Mouse (Mus musculus): ENCODE measurements at regions not wholly inside any gene's neighbourhood (a gene's known extent, or its start where the extent isn't known, plus 50 kb on each side); places are given as distances from the start of the nearest gene placed in this dataset.

- DNase-seq, result no peak
Observed at GRCm38 (mm10) chr3:148656187-148656586, 334.2 kb downstream of the Adgrl2 start.

GRCm38 (mm10) chr3:148650241-148650640 is 340.1 kb downstream of the Adgrl2 start:
- no peak for DNase-seq

GRCm38 (mm10) chr3:148644924-148645323 is 345.4 kb downstream of the Adgrl2 start:
- no peak for DNase-seq

GRCm38 (mm10) chr3:148641581-148641980 is 348.8 kb downstream of the Adgrl2 start:
- DNase-seq, result no peak

GRCm38 (mm10) chr3:148640680-148641101 is 349.7 kb downstream of the Adgrl2 start:
- peak; percentile 9 to 29 for DNase-seq

GRCm38 (mm10) chr3:148635101-148635500 is 355.3 kb downstream of the Adgrl2 start:
- peak in 1 of 2 experiments; percentile 2 for DNase-seq

GRCm38 (mm10) chr3:148634352-148634751 is 356.0 kb downstream of the Adgrl2 start:
- no peak for DNase-seq

- no peak for DNase-seq
Observed at GRCm38 (mm10) chr3:148633291-148633690, 357.1 kb downstream of the Adgrl2 start.

- DNase-seq, result no peak
Observed at GRCm38 (mm10) chr3:148632449-148632848, 357.9 kb downstream of the Adgrl2 start.

GRCm38 (mm10) chr3:148631415-148632192 is 358.8 kb downstream of the Adgrl2 start:
- peak in 1 of 2 experiments; percentile 11 for DNase-seq

- DNase-seq, result no peak
Observed at GRCm38 (mm10) chr3:148630865-148631264, 359.5 kb downstream of the Adgrl2 start.

GRCm38 (mm10) chr3:148614971-148615671 is 375.2 kb downstream of the Adgrl2 start:
- DNase-seq, result no peak

GRCm38 (mm10) chr3:148613443-148613842 is 376.9 kb downstream of the Adgrl2 start:
- DNase-seq, result no peak

- DNase-seq, result no peak
Observed at GRCm38 (mm10) chr3:148603276-148603675, 387.1 kb downstream of the Adgrl2 start.

- no peak for DNase-seq
Observed at GRCm38 (mm10) chr3:148602730-148603255, 387.6 kb downstream of the Adgrl2 start.

GRCm38 (mm10) chr3:148595561-148595960 is 394.8 kb downstream of the Adgrl2 start:
- DNase-seq, result no peak

GRCm38 (mm10) chr3:148589556-148589955 is 400.8 kb downstream of the Adgrl2 start:
- no peak for DNase-seq

GRCm38 (mm10) chr3:148575735-148576134 is 414.6 kb downstream of the Adgrl2 start:
- no peak for DNase-seq

GRCm38 (mm10) chr3:148572493-148572892 is 417.9 kb downstream of the Adgrl2 start:
- DNase-seq, result no peak

GRCm38 (mm10) chr3:148564716-148565115 is 425.6 kb downstream of the Adgrl2 start:
- no peak for DNase-seq

GRCm38 (mm10) chr3:148561211-148561610 is 429.1 kb downstream of the Adgrl2 start:
- DNase-seq, result no peak

- no peak for DNase-seq
Observed at GRCm38 (mm10) chr3:148559752-148560460, 430.4 kb downstream of the Adgrl2 start.

GRCm38 (mm10) chr3:148558592-148559157 is 431.7 kb downstream of the Adgrl2 start:
- DNase-seq, result peak; percentile 35 to 37

All from kidney, postnatal 36 days (tissue).